Mouse (Mus musculus): ENCODE measurements at regions not wholly inside any gene's neighbourhood (a gene's known extent, or its start where the extent isn't known, plus 50 kb on each side); places are given as distances from the start of the nearest gene placed in this dataset.

DNA sequence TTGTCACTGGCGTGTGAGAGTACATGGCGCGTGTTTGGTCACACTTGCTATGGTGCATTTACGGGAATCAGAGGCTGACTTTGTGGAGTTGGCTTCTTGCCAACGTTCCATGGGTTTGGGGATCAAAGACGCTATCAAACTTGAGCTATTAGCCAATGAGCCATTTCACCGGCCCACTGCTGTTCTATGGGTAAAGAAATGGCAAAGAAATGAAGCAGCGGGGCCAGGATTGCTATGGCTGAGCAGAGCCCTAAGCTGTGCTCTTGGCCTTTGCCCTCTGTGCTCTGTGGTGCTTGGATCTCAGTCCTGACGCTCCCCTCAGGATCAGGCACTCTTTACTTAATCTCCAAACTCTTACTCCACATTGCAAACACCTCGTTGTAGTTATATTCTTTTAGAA is 291.3 kb downstream of the Foxo1 start:
- TF ChIP-seq EP300 (IDR thresholded peaks at IDR 0.05; ENCODE audit: low read depth) (no peak), CTCF (IDR thresholded peaks at IDR 0.05; ENCODE audit: low read depth) (no peak)
